Mouse (Mus musculus): ENCODE measurements around the gene Pold4.

DNA sequence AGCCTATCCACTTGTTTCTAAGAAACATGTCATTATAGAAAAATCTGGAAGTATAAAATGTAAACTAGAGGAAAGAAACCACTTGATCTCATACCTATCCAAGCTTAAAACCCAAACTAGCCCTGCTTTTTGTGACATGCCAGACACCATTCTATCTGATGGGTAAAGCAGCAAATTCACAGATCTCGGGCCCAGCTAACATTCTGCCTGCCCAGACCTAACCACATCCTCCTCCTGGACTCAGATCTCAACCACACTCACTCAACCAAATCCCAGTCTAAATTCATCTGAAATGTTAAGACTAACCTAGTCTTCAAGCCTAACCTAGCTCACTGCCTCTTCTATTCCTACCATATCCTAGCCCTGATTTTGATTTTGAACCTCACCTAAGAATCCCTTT is 12.9 kb upstream of the Pold4 start:
- TF ChIP-seq POLR2A (IDR thresholded peaks at IDR 0.05; ENCODE audit: control insufficient read depth, low read depth, low read length) = no peak
- TF ChIP-seq CTCF (IDR thresholded peaks at IDR 0.05; ENCODE audit: control insufficient read depth, insufficient read depth, insufficient replicate concordance, low read depth, low read length) = no peak
